Mouse (Mus musculus) urinary bladder, postnatal 36 days (tissue): ENCODE measurements around the gene Jmjd7.
A peak's percentile ranks its signal among the peaks of the same experiment; 100 is the strongest.

Experiments
- DNase-seq, 2 experiments: peaks; one replicate each; pipeline ENCODE4 v3.0.0; 2022; ENCODE audit warnings: low spot score in 2 of 2, mixed read lengths in 1 of 2

Gene Jmjd7

GRCm38 (mm10) chr2:120011462-120012200 lies 15.7 kb upstream of the Jmjd7 start:
- DNase-seq: peak; percentile 29 to 59

DNA sequence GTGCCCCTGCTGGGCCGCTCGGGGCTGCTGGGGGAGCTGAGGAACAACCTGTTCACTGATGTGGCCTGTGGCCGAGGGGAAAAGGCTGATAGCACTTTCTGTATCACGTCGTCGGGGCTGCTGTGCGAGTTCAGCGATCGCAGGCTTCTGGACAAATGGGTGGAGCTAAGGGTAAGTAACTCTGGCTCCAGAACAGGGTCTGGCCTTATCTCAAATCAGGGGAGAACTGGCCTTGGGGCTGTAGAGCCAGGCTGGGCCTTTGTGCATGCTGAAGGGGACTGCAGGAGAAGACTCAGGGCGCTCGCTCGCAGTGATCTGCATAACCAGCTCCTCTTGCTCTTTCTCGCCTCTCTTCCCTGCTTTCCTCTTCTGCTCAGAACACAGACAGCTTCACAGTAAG lies 14.4 kb upstream of the Jmjd7 start:
- no peak for DNase-seq

GRCm38 (mm10) chr2:120013831-120014486 lies 13.3 kb upstream of the Jmjd7 start:
- DNase-seq: no peak

DNA sequence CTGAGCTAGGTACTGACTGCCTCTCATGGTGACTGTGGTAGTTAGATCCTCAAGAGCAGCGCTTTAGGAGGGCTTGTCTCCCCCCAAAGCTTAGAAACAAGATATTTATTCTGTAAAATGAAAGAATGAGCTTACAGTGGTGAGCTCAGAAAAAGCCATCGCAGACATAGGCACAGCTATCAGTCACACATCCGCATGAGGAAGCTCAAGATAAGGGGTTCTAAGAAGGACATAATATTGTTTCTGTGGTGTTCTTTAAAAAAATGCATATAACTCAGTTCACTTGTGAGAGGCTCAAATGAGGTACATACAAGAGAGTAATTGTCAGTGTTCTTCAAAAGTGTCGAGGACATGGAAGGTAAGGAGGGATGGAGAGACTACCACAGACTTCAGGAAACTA lies 11.4 kb upstream of the Jmjd7 start:
- DNase-seq: no peak

- DNase-seq: no peak
Observed at GRCm38 (mm10) chr2:120017599-120017998, 9.7 kb upstream of the Jmjd7 start.

GRCm38 (mm10) chr2:120024337-120024736 lies 2.9 kb upstream of the Jmjd7 start:
- peak in 1 of 2 experiments; percentile 38 for DNase-seq

DNA sequence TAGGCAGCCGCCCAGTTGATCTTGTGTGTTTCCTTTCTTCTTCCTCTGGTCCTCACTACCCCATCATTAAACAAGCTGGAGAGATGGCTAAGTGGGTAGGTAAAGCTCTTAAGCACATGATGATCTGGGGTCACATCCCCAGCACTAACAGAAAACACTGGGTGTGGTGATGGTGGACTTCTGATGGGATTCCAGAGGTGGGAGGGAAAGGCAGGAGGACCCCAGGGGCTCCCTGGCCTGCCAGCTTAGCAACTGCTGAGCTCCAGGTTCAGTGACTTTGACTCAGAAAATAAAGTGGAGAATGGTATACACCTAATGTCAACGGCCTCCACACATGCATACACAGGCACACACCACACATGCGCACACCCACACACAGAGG lies 658 bp downstream of the Jmjd7 start:
- no peak for DNase-seq

DNA sequence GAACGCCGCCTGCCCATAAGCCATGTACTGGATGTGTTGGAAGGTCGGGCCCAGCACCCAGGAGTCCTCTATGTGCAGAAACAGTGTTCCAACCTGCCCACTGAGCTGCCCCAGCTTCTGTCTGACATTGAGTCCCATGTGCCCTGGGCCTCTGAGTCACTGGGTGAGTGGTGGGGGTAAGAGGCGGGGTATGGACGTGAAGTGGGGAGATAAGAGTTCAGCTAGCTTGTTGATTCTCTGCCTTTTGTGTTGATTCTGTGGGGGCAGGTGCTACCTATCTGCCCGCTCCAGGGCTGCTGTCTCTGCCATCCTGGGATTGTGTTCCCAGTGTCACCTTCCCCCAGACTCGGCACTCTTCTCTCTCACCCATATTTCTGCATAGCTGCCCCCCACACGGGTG lies 3.1 kb downstream of the Jmjd7 start:
- no peak for DNase-seq

- no peak for DNase-seq
Observed at GRCm38 (mm10) chr2:120032726-120033467, 5.6 kb downstream of the Jmjd7 start, which contains the start of gene Pla2g4b. Gene Pla2g4b, plus strand, starts transcription at chr2:120033417.

DNA sequence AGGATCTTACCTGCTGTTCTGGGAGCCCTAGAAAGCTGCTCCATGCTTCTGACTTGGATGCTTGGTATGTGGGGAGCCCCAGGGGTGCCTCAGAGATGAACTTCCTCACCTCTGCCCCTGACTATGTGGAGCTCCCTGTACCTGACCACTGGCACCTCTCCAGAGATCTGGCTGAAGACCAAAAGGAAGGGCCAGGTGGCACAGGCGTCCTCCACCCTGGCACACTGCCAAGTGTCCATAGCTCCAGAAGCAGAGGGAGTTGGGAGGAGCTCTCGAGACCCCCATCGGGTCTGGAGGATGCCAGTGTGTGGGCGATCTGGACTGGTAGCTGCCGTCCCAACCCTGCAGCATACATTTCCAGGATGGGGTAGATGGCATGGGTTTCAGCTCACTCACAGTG lies 6.4 kb downstream of the Jmjd7 start:
- DNase-seq: no peak

- no peak for DNase-seq
Observed at GRCm38 (mm10) chr2:120037744-120038143, 10.5 kb downstream of the Jmjd7 start.

DNA sequence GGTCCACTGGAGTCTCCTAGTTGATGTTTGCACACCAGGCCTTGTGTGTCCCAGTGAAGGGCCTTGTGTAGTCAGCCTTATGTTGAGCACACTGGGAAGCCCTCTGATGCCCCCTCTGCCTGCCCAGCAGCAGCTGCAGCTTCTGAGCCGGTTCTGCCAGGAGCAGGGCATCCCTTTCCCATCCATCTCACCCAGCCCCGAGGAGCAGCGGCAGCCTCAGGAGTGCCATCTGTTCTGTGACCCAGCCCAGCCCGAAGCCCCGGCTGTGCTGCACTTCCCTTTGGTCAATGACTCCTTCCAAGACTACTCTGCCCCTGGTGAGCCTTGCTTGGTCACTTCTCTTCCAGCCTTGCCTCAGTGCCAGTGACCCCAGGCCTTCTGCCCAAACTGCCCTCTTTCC lies 13.7 kb downstream of the Jmjd7 start:
- DNase-seq: no peak

GRCm38 (mm10) chr2:120044101-120044603 lies 16.9 kb downstream of the Jmjd7 start:
- DNase-seq: peak in 1 of 2 experiments; percentile 26

GRCm38 (mm10) chr2:120044676-120045075 lies 17.4 kb downstream of the Jmjd7 start:
- no peak for DNase-seq

DNA sequence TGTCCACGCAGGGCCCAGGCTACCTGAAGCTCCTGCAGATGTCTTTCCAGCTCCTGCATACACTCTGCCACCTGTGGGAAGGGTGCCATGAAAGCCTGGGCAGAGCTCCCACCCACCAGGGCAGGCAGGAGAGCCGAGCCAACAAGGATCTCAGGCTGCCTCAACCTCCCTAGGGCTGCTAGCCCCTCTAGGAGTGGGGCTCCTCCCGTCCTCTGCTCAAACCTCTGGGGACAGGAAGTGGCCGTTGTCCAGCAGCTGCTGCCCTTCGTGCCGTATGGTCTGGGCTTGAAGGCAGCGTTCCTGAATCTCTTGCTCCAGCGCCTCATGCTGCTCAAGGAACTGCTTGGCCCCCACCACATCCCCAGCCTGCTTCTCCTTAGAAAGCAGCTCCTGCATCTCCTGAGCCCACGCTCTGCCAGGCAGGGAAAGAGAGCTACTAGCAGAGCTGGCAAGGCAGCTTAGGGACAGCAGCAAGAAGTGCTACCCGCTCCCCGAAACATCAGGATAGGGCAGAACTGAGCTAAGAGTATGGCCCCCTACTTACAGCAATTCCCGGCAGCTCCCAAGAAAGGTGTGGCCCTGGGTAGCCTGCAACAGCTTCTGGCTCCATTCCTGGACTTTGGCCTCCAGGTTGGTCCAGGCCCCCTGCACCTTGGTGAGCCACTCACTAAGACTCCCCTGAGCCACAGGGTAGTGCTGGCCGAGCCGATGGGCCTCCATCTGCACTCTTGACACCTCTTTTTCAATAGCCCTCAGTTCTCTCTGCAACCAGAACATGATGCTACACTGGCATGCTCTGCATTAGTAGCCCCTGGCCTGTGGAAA lies 19.4 kb downstream of the Jmjd7 start:
- no peak for DNase-seq

GRCm38 (mm10) chr2:120048173-120048572 lies 20.9 kb downstream of the Jmjd7 start:
- no peak for DNase-seq

- DNase-seq: peak; percentile 46 to 70
Observed at GRCm38 (mm10) chr2:120049632-120050274, 22.5 kb downstream of the Jmjd7 start.

GRCm38 (mm10) chr2:120051405-120051804 lies 24.1 kb downstream of the Jmjd7 start:
- DNase-seq: no peak

DNA sequence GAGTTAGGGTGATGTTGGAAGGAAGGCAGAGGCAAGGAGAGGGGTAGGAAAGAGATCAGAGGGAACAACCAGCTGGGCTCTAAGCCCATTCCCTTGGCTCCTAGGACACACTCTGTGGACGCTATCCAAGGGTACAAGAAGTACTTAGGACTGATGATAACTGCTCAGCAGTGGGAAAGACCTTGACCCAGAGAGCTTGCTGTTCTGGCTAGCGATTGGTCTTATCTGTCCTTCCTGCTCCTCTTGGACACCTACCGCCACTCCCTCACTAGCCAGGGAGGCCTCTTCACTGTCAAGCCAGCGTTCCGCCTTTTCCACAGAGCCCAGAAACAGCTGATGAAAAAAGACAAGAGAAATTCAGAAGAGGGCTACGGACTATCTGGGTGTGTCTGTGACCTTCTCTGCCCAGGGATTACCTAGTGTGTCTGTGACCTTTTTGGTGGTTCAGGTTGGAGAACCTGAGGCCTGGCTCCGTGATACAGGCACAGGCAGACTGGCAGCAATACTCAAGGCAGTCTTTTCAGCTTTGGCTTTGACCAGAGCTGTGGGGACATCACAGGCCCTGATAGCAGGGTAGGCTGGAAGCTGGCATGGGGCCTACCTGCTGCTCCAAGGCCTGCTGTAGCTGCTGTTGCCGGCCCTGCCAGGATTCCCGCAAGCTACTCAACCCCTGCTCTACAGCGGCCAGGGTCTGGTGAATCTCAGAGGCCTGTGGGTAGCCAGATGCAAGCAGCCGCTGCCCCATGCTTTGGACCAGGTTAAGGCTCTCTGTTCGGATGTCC lies 27.7 kb downstream of the Jmjd7 start:
- peak in 1 of 2 experiments; percentile 38 for DNase-seq

GRCm38 (mm10) chr2:120055923-120056322 lies 28.6 kb downstream of the Jmjd7 start:
- no peak for DNase-seq
